Mouse (Mus musculus) stomach, postnatal 0 days (tissue): ENCODE data around the gene Sez6l2.
A peak's percentile ranks its signal among the peaks of the same experiment; 100 is the strongest.

Experiments
- CTCF ChIP-seq: IDR thresholded peaks from 2 replicates; pipeline ENCODE4 v1.5.1; 2016; ENCODE audit warnings: antibody characterized with exemption, low read depth, mild to moderate bottlenecking, moderate library complexity
- EP300 ChIP-seq: optimal IDR thresholded peaks from 2 replicates; pipeline ENCODE3; 2016; ENCODE audit warnings: antibody characterized with exemption

DNA sequence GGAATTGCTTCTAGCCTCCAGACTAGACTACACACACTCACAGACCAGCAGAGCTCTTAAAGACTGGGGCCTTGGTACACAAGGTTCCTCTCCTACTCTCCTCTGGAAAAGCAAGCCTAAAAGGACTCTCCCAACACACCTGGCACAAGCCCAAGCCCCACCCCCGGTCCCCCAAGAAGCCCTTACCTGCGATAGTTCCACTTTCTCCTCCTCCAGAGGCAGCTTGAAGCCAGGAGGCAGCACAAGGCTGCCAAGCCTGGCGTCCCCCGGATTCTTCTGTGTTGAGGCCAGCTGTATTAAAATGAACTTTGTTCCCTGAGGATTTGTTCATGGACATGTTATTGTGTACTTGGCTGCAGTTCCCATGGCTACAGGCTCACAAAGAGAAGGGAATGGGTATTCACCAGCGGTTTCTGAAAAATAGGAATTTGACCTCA lies 27.7 kb upstream of the Sez6l2 start, which contains the start of gene Tmem219:
- peak; percentile 52 for TF ChIP-seq CTCF
- no peak for TF ChIP-seq EP300
